Mouse (Mus musculus) heart, embryonic 11.5 days (tissue): ENCODE measurements at regions not wholly inside any gene's neighbourhood (a gene's known extent, or its start where the extent isn't known, plus 50 kb on each side); places are given as distances from the start of the nearest gene placed in this dataset.

Experiments
- ATAC-seq: fragments of 200-750 bp; cut with Nextera tagmentation; replicated peaks from 2 replicates; pipeline ENCODE4 v1.8.0; 2017; ENCODE audit warnings: moderate library complexity; ENCODE audit not compliant: insufficient number of reproducible peaks, low FRiP score, low TSS enrichment
- H3K27ac ChIP-seq: fragments of 300-500 bp; sonication (generic); 2 replicates; pipeline ENCODE4 v1.5.1; 2014; ENCODE audit warnings: mild to moderate bottlenecking, low read depth, low read length
- H3K27me3 ChIP-seq: fragments of 300-500 bp; sonication (generic); 2 replicates; pipeline ENCODE4 v1.6.1; 2014; ENCODE audit warnings: mild to moderate bottlenecking, low read length, mixed read lengths; ENCODE audit not compliant: control insufficient read depth, insufficient read depth
- H3K36me3 ChIP-seq: fragments of 300-500 bp; sonication (generic); 2 replicates; pipeline ENCODE4 v1.6.1; 2014; ENCODE audit warnings: mild to moderate bottlenecking, low read length, moderate library complexity, mixed read lengths; ENCODE audit not compliant: control insufficient read depth, insufficient read depth
- H3K4me1 ChIP-seq: fragments of 300-500 bp; sonication (generic); 2 replicates; pipeline ENCODE4 v1.6.1; 2014; ENCODE audit warnings: low read length; ENCODE audit not compliant: control insufficient read depth, insufficient read depth
- H3K4me2 ChIP-seq: fragments of 300-500 bp; sonication (generic); 2 replicates; pipeline ENCODE4 v1.6.1; 2014; ENCODE audit warnings: mild to moderate bottlenecking, moderate library complexity
- H3K4me3 ChIP-seq: fragments of 300-500 bp; sonication (generic); 2 replicates; pipeline ENCODE4 v1.5.1; 2014; ENCODE audit warnings: low read depth, low read length
- H3K9ac ChIP-seq: fragments of 300-500 bp; sonication (generic); 2 replicates; pipeline ENCODE4 v1.6.1; 2014; ENCODE audit warnings: mild to moderate bottlenecking, low read depth, low read length, moderate library complexity
- H3K9me3 ChIP-seq: fragments of 300-500 bp; sonication (generic); replicated peaks from 2 replicates; pipeline ENCODE4 v1.6.1; 2016; ENCODE audit warnings: low read length; ENCODE audit not compliant: control insufficient read depth
- WGBS: fragments of 180-500 bp; shearing (Covaris S2); extraction: QIAGEN DNeasy Blood & Tissue Kit; methylation state at CpG from one replicate; pipeline ENCODE4 v1.1.7; 2014; ENCODE audit not compliant: insufficient replicate concordance; 5-methylcytosine and 5-hydroxymethylcytosine counted together

DNA sequence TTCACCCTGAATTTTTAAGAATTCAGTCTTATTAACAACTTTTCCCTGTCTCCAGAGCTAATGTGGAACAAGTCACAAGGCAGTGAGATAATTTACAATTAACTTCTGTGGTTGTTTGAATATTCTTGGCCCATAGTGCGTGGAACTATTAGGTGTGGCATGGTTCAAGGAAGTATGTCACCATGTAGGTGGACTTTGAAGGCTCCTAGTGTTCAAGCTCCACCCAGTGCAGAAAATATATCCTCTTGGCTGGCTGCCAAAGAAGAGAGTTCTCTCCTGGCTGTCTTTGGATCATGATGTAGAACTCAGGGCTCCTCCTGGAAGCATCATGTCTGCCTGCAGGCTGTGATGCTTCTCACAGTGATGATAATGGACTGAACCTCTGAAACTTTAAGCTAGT lies 268.9 kb upstream of the Rarb start:
- 81% methylated on average over 1 of the region's 1 CpGs for WGBS
- no peaks in the 10 kb centered on the region for H3K27me3 ChIP-seq

GRCm38 (mm10) chr14:17083907-17084306 lies 265.0 kb upstream of the Rarb start:
- no peak for ATAC-seq
- Histone ChIP-seq H3K4me1 (no peaks in the 10 kb centered on the region), H3K27me3 (no peaks in the 10 kb centered on the region), H3K9ac (no peak overlapping the region), H3K4me3 (no peak overlapping the region), H3K9me3 (no peaks in the 10 kb centered on the region), H3K36me3 (no peaks in the 10 kb centered on the region), H3K27ac (no peak overlapping the region), H3K4me2 (no peak overlapping the region)
- 58% methylated on average over 2 of the region's 2 CpGs for WGBS

More for the DNA sequence above, 268.9 kb upstream of the Rarb start:
- Histone ChIP-seq H3K27ac (no peak overlapping the region), H3K4me3 (no peak overlapping the region), H3K9ac (no peak overlapping the region), H3K4me2 (no peak overlapping the region), H3K4me1 (0 out of 2 replicates have a peak, but pooled peaks cover 3% of the 10 kb centered on the region), H3K36me3 (no peaks in the 10 kb centered on the region), H3K9me3 (no peaks in the 10 kb centered on the region)
- ATAC-seq = no peak

DNA sequence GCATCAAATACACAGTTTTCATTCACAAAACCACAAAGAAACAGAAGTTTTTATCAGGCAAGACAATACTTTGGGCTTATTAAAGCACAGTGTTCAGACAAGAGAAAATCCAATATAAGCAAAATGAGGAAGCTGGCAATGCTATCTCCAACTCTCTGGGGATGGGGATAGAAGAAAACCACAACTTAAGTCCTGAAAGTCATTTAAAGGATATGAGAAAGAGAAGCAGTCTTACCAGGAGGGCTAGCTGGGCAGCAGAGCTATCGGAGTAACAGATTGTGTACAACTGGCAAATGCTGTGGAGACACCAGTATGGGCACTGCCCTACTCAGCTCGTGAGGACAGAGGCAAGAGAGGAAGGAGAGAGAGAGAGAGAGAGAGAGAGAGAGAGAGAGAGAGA lies 262.9 kb upstream of the Rarb start:
- Histone ChIP-seq H3K27ac (no peak overlapping the region), H3K27me3 (no peaks in the 10 kb centered on the region), H3K36me3 (no peaks in the 10 kb centered on the region), H3K9me3 (no peaks in the 10 kb centered on the region), H3K4me1 (no peaks in the 10 kb centered on the region), H3K9ac (no peak overlapping the region), H3K4me3 (no peak overlapping the region), H3K4me2 (no peak overlapping the region)
- no peak for ATAC-seq
- WGBS = 56% methylated on average over 2 of the region's 2 CpGs

DNA sequence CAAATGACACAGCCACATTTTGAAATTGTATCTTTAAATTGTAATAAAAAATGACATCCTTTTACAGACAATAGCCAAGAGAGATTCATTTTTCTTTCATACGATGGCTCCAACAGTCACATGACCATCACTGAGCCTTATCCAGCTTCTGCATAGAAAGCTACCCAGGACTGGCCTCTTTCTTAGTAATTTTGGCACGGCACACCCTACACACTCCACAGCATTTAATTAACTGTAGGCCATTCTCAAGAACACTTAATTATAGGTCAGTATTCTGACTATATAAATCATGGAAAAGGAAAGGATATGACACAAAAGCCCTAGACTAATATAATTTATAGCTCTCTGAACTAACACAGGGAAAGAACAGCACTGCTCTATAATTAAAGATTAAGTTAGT lies 260.6 kb upstream of the Rarb start:
- Histone ChIP-seq H3K4me3 (no peak overlapping the region), H3K4me2 (no peak overlapping the region), H3K9me3 (no peaks in the 10 kb centered on the region), H3K36me3 (no peaks in the 10 kb centered on the region), H3K9ac (no peak overlapping the region), H3K27me3 (no peaks in the 10 kb centered on the region), H3K27ac (no peak overlapping the region), H3K4me1 (no peaks in the 10 kb centered on the region)
- ATAC-seq = no peak
- WGBS = 80% methylated on average over 2 of the region's 2 CpGs

- Histone ChIP-seq H3K4me3 (no peak overlapping the region), H3K9ac (no peak overlapping the region), H3K36me3 (no peaks in the 10 kb centered on the region), H3K9me3 (no peaks in the 10 kb centered on the region), H3K4me1 (no peaks in the 10 kb centered on the region), H3K27ac (no peak overlapping the region), H3K4me2 (no peak overlapping the region), H3K27me3 (no peaks in the 10 kb centered on the region)
- ATAC-seq = no peak
- WGBS = 54% methylated on average over 1 of the region's 1 CpGs
Observed at GRCm38 (mm10) chr14:17061358-17061757, 242.4 kb upstream of the Rarb start.

- H3K4me1 ChIP-seq = no peaks in the 10 kb centered on the region
- no peak overlapping the region for H3K27ac ChIP-seq
- no peak overlapping the region for H3K4me2 ChIP-seq
- ATAC-seq = no peak
- no peaks in the 10 kb centered on the region for H3K9me3 ChIP-seq
- WGBS = 90% methylated on average over 1 of the region's 1 CpGs
- no peak overlapping the region for H3K9ac ChIP-seq
- H3K36me3 ChIP-seq = no peaks in the 10 kb centered on the region
- H3K27me3 ChIP-seq = no peaks in the 10 kb centered on the region
- H3K4me3 ChIP-seq = no peak overlapping the region
Observed at GRCm38 (mm10) chr14:17058438-17058837, 239.5 kb upstream of the Rarb start.

DNA sequence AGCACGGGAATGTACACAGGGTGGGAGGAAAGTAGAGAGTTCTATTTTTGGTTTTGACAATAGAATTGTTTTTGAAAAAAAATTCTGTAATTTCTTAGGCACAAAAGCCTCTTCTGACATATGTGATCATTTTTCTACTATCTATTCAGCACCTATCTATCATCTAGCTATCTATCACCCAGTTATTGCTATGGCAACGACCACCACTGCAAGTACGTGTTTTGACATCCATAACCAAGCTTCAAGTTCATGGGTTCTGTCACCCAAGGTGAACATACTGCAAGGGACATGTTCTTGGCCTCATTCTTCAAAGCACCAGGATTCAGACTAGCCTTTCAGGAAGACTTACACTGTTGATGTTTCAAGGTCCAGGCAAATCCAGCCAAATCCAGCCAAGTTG lies 238.4 kb upstream of the Rarb start:
- H3K9ac ChIP-seq = no peak overlapping the region
- WGBS = 77% methylated on average over 3 of the region's 3 CpGs
- H3K27ac ChIP-seq = no peak overlapping the region
- H3K9me3 ChIP-seq = no peaks in the 10 kb centered on the region
- no peak overlapping the region for H3K4me3 ChIP-seq
- no peaks in the 10 kb centered on the region for H3K4me1 ChIP-seq
- no peaks in the 10 kb centered on the region for H3K27me3 ChIP-seq
- no peak for ATAC-seq
- no peaks in the 10 kb centered on the region for H3K36me3 ChIP-seq
- H3K4me2 ChIP-seq = no peak overlapping the region

GRCm38 (mm10) chr14:17055741-17056140 lies 236.8 kb upstream of the Rarb start:
- H3K4me2 ChIP-seq = no peak overlapping the region
- H3K4me3 ChIP-seq = no peak overlapping the region
- no peaks in the 10 kb centered on the region for H3K9me3 ChIP-seq
- no peaks in the 10 kb centered on the region for H3K4me1 ChIP-seq
- no peak for ATAC-seq
- 63% methylated on average over 1 of the region's 1 CpGs for whole genome bisulfite sequencing
- no peaks in the 10 kb centered on the region for H3K36me3 ChIP-seq
- no peaks in the 10 kb centered on the region for H3K27me3 ChIP-seq
- no peak overlapping the region for H3K9ac ChIP-seq
- H3K27ac ChIP-seq = no peak overlapping the region

DNA sequence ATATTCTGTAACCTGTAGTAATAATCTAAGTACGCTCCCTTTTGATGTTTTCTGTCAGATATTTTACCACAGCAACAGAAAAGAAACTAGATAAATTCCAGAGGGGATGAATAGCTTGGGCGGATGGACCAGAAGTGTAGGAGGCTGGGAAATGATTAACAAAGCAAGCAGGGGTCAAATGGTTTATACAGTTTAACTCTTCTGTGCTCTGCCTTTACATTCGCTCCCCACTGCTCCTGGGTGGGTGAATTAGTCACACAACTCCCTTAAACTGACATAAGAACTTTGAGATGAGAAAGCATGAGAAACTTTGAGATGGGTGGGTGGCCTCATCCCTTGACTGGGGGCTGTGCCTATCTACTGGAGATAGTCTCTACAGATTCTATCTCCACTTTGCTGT lies 235.4 kb upstream of the Rarb start:
- ATAC-seq = no peak
- H3K4me2 ChIP-seq = no peak overlapping the region
- H3K9ac ChIP-seq = no peak overlapping the region
- WGBS = 52% methylated on average over 3 of the region's 3 CpGs
- H3K36me3 ChIP-seq = no peaks in the 10 kb centered on the region
- no peaks in the 10 kb centered on the region for H3K9me3 ChIP-seq
- no peaks in the 10 kb centered on the region for H3K27me3 ChIP-seq
- no peak overlapping the region for H3K4me3 ChIP-seq
- no peaks in the 10 kb centered on the region for H3K4me1 ChIP-seq
- no peak overlapping the region for H3K27ac ChIP-seq
